Mouse (Mus musculus) megakaryocyte, embryonic 14.5 days (primary cell): ENCODE measurements around the gene Nodal.

ENCODE experiments used
- FLI1 ChIP-seq: IDR thresholded peaks from 2 replicates; pipeline ENCODE4 v1.6.1; 2012; ENCODE audit warnings: low read length, inconsistent platforms, mixed read lengths
- GATA1 ChIP-seq: IDR thresholded peaks from 3 replicates; pipeline ENCODE4 v1.6.1; 2012; ENCODE audit warnings: mixed read lengths, low read length, inconsistent platforms, borderline replicate concordance

GRCm38 (mm10) chr10:61383715-61384047 is 34.1 kb upstream of the Nodal start:
- TF ChIP-seq GATA1 (no peak), FLI1 (no peak)
